Mouse (Mus musculus) liver, embryonic 12.5 days (tissue): ENCODE results near the gene Pdcd1. TPM values are rescaled to one million over a fixed set of nuclear protein-coding genes. Genes with fewer than 3 reads are reported as not detected.

Source experiments
- ATAC-seq: fragments of 200-750 bp; cut with Nextera tagmentation; 2 replicates; pipeline ENCODE4 v1.8.0; 2017; ENCODE audit warnings: moderate number of reproducible peaks, mild to moderate bottlenecking, moderate library complexity
- H3K27ac ChIP-seq: fragments of 300-500 bp; sonication (generic); 2 replicates; pipeline ENCODE4 v1.5.1; 2016; ENCODE audit warnings: mild to moderate bottlenecking
- H3K27me3 ChIP-seq: fragments of 300-500 bp; sonication (generic); replicated peaks from 2 replicates; pipeline ENCODE4 v1.6.1; 2016; ENCODE audit warnings: mild to moderate bottlenecking, moderate library complexity
- H3K36me3 ChIP-seq: fragments of 300-500 bp; sonication (generic); 2 replicates; pipeline ENCODE4 v1.6.1; 2016; ENCODE audit warnings: mild to moderate bottlenecking, moderate library complexity
- H3K4me1 ChIP-seq: fragments of 300-500 bp; sonication (generic); 2 replicates; pipeline ENCODE4 v1.6.1; 2016
- H3K4me2 ChIP-seq: fragments of 300-500 bp; sonication (generic); 2 replicates; pipeline ENCODE4 v1.6.1; 2016; ENCODE audit warnings: mild to moderate bottlenecking, moderate library complexity
- H3K4me3 ChIP-seq: fragments of 300-500 bp; sonication (generic); 2 replicates; pipeline ENCODE4 v1.5.1; 2016; ENCODE audit warnings: mild to moderate bottlenecking, moderate library complexity
- H3K9ac ChIP-seq: fragments of 300-500 bp; sonication (generic); 2 replicates; pipeline ENCODE4 v1.6.1; 2016; ENCODE audit warnings: mild to moderate bottlenecking, moderate library complexity
- H3K9me3 ChIP-seq: fragments of 300-500 bp; sonication (generic); replicated peaks from 2 replicates; pipeline ENCODE4 v1.6.1; 2016; ENCODE audit warnings: mild to moderate bottlenecking, moderate library complexity
- WGBS: fragments of 180-500 bp; shearing (Covaris S2); methylation state at CpG from one replicate; pipeline ENCODE4 v1.1.7; 2016; ENCODE audit not compliant: insufficient replicate concordance; 5-methylcytosine and 5-hydroxymethylcytosine counted together
- polyA plus RNA-seq: library from polyadenylated mRNA; unstranded; fragments of >200 nt; fragmentation: Nextera tagmentation; extraction: Ambion mirVana; gene quantifications from 2 replicates; pipeline ENCODE4 v1.2.1, GENCODE M21; 2016

Pdcd1 gene
- polyA plus RNA-seq, 1 experiment from 2014 or later = not detected

DNA sequence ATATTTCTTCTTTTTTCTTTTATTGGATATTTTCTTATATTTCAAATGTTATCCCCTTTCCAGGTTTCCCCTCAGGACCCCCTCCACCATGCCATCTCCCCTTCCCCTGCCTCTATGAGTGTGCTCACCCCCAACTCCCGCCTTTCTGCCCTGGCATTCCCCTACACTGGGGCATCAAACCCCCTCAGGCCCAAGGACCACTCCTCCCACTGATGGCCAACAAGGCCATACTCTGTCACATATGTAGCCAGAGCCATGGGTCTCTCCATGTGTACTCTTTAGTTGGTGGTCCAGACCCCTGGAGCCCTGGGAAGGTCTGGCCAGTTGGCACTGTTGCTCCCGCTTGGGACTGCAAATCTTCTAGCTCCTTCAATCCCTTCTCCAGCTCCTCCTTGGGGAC lies 5.0 kb upstream of the Pdcd1 start:
- WGBS = 73% methylated on average over 2 of the region's 2 CpGs
- no peaks in the 10 kb centered on the region for H3K27me3 ChIP-seq
- H3K27ac ChIP-seq = no peak overlapping the region
- no peaks in the 10 kb centered on the region for H3K4me1 ChIP-seq
- H3K9ac ChIP-seq = no peak overlapping the region
- H3K36me3 ChIP-seq = no peaks in the 10 kb centered on the region
- no peak for ATAC-seq
- no peaks in the 10 kb centered on the region for H3K9me3 ChIP-seq
- H3K4me2 ChIP-seq = no peak overlapping the region
- no peak overlapping the region for H3K4me3 ChIP-seq

- Histone ChIP-seq H3K4me3 (no peak overlapping the region), H3K36me3 (no peaks in the 10 kb centered on the region), H3K27me3 (no peaks in the 10 kb centered on the region), H3K4me1 (no peaks in the 10 kb centered on the region), H3K9me3 (no peaks in the 10 kb centered on the region), H3K4me2 (no peak overlapping the region), H3K9ac (no peak overlapping the region), H3K27ac (no peak overlapping the region)
- WGBS = 33% methylated on average over 3 of the region's 3 CpGs
- no peak for ATAC-seq
Measured at GRCm38 (mm10) chr1:94055966-94056365, 3.6 kb upstream of the Pdcd1 start.

DNA sequence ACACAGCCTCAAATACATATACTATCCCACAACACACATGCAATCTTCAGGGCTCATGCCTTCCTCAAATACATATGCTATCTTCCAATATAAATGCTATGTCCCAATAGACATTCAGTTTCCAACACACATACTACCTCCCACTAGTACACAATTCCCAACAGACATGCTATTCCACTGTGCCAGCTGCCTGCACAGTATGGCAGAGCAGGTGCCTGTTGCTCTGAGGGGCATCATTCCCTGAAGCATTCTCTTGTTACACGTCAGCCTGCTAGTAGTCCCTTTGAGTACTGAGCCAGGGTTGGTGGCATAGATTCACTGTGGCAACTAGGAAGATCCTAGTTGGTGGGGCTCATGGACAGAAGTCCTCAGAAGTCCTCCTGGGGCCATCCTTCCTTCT lies 2.1 kb upstream of the Pdcd1 start:
- H3K27me3 ChIP-seq = no peaks in the 10 kb centered on the region
- H3K27ac ChIP-seq = no peak overlapping the region
- H3K4me2 ChIP-seq = no peak overlapping the region
- ATAC-seq = no peak
- no peaks in the 10 kb centered on the region for H3K4me1 ChIP-seq
- WGBS = 57% methylated on average over 1 of the region's 1 CpGs
- no peak overlapping the region for H3K4me3 ChIP-seq
- no peaks in the 10 kb centered on the region for H3K9me3 ChIP-seq
- H3K36me3 ChIP-seq = no peaks in the 10 kb centered on the region
- H3K9ac ChIP-seq = no peak overlapping the region

DNA sequence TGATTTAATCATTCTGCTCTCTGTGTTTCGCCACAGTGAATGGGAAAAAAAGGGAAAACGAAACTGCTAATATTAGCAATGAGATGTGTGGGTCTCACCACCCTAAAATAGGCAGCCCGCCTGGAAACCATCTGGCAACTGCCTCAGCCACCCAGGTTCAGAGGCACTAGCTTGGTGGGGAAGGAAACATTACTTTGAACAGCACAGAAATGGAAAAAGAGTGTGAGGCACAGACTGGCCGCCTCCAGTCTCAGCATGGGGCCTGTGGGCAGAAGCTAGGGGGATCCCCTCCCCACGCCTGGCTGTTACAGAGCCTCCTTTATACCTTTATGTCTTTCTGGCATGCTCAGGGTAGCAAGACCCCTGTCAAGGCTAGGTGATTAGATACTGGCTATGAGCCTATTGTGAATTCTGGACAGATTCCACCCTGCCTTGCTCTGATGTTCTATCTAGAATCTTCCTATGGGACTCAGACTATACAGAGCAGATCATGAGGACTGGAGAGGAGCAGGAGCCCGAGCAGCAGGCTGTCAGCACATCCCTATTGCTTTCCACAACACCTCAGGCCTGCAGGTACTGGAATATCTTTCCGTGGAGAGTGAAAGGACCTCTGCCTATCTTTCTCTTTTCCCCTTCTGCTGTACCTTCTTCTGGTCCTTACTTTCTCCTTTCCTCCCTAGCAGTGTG lies 1.3 kb upstream of the Pdcd1 start:
- Histone ChIP-seq H3K36me3 (no peaks in the 10 kb centered on the region), H3K4me1 (no peaks in the 10 kb centered on the region), H3K27me3 (no peaks in the 10 kb centered on the region), H3K4me2 (no peak overlapping the region), H3K9ac (no peak overlapping the region), H3K27ac (no peak overlapping the region), H3K4me3 (no peak overlapping the region), H3K9me3 (no peaks in the 10 kb centered on the region)
- ATAC-seq = no peak
- WGBS = 60% methylated on average over 7 of the region's 7 CpGs

DNA sequence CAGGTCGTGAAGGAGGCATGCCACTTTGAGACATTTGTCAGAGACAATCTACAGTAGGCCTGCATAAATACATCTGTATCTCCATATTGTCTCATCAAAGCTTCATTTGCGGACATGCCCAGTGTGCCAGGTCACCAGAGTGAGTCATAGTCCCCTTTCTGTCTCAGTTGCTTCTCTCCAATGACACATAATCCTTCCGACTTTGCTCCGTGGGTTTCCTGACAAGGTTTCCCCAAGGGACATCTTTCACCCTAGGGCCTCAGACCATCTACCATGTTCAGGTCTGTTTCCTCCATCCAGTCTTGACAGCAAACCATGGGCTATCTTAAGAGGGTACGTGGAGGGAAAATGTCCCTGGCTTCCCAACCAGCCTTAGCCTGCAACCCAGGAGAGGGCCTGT lies 1.2 kb downstream of the Pdcd1 start:
- Histone ChIP-seq H3K4me1 (no peaks in the 10 kb centered on the region), H3K9me3 (no peaks in the 10 kb centered on the region), H3K4me3 (no peak overlapping the region), H3K9ac (no peak overlapping the region), H3K4me2 (no peak overlapping the region), H3K27me3 (no peaks in the 10 kb centered on the region), H3K27ac (no peak overlapping the region), H3K36me3 (no peaks in the 10 kb centered on the region)
- 54% methylated on average over 5 of the region's 5 CpGs for WGBS
- no peak for ATAC-seq

DNA sequence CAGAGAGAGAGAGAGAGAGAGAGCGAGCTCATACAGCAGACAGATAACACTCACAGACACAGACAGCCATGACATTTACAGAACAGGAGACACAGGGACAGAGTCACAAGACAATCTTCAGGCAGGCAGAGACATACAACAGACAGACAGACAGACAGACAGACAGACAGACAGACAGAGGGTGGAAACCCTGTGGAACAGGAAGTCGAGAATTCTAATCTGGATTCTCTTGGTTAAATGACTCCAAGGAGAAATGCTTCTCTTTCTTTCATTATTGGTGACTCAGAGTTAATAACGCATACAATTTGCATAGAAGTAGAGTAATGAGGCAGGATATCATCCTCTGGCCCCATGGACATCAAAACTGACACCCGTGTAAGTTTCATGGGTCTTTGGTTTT lies 5.8 kb downstream of the Pdcd1 start:
- no peak overlapping the region for H3K4me3 ChIP-seq
- H3K4me1 ChIP-seq = no peaks in the 10 kb centered on the region
- H3K27ac ChIP-seq = no peak overlapping the region
- ATAC-seq = no peak
- H3K36me3 ChIP-seq = no peaks in the 10 kb centered on the region
- no peaks in the 10 kb centered on the region for H3K9me3 ChIP-seq
- 53% methylated on average over 4 of the region's 4 CpGs for WGBS
- no peak overlapping the region for H3K4me2 ChIP-seq
- H3K9ac ChIP-seq = no peak overlapping the region
- no peaks in the 10 kb centered on the region for H3K27me3 ChIP-seq

- 65% methylated on average over 3 of the region's 3 CpGs for WGBS
- no peak for ATAC-seq
- H3K4me3 ChIP-seq = no peak overlapping the region
- no peak overlapping the region for H3K4me2 ChIP-seq
- H3K4me1 ChIP-seq = no peaks in the 10 kb centered on the region
- H3K9me3 ChIP-seq = no peaks in the 10 kb centered on the region
- H3K36me3 ChIP-seq = no peaks in the 10 kb centered on the region
- H3K9ac ChIP-seq = no peak overlapping the region
- H3K27ac ChIP-seq = no peak overlapping the region
- H3K27me3 ChIP-seq = no peaks in the 10 kb centered on the region
Measured at GRCm38 (mm10) chr1:94045559-94045958, 6.8 kb downstream of the Pdcd1 start.

GRCm38 (mm10) chr1:94040391-94040790 lies 12.0 kb downstream of the Pdcd1 start:
- 63% methylated on average over 2 of the region's 2 CpGs for WGBS
- peaks cover 4% of the 10 kb centered on the region; the same call in 1 of the 2 replicates for H3K4me1 ChIP-seq
- H3K27me3 ChIP-seq = no peaks in the 10 kb centered on the region
- no peak overlapping the region for H3K27ac ChIP-seq
- H3K9ac ChIP-seq = no peak overlapping the region
- H3K4me3 ChIP-seq = no peak overlapping the region
- no peaks in the 10 kb centered on the region for H3K9me3 ChIP-seq
- ATAC-seq = no peak
- no peak overlapping the region for H3K4me2 ChIP-seq
- no peaks in the 10 kb centered on the region for H3K36me3 ChIP-seq

DNA sequence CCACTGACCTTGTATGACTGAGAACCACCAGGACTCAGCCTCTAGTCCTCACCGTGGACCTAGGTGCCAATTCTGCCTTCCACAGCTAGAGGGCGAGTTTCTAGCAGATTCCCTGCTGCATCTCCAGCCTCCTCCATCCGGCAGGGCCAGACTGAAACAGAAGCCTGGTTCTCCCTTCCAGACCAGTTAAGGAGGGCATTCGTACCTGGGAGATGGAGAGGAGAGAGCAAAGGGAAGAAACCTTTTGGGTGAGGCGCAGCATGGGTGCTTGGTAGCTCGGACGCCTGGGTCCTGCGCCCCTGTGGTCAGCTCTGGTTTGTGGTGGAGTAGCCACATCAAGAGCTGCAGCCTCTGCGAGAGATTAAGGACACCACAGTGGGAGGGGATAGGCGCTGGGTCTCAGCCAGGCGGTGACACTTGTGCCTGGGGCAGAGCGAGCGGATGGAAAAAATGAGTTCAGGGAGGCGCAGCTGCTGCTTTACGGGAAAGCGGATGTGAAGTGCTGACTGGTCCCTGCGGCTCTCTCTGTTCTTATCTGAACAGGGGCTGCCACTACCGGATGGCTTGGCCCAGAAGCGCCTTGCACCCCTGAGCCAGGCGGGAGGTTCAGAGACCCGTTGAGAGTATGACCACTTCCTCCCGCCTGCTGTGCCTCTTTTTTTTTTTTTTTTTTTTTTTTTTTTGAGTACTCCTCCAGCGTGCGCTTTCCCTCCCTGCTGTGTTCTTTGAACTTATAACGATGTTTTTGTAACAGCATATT lies 17.2 kb downstream of the Pdcd1 start:
- 1% methylated on average over 25 of the region's 25 CpGs for WGBS
- Histone ChIP-seq H3K4me3 (peak overlapping the region; percentile 48), H3K27ac (peak overlapping the region; percentile 25; the same call in 1 of the 2 replicates), H3K9me3 (no peaks in the 10 kb centered on the region), H3K27me3 (no peaks in the 10 kb centered on the region), H3K4me1 (peaks cover 8% of the 10 kb centered on the region; the same call in 1 of the 2 replicates), H3K4me2 (peak overlapping the region; percentile 68), H3K36me3 (no peaks in the 10 kb centered on the region), H3K9ac (no peak overlapping the region)
- peak; percentile 72 for ATAC-seq

DNA sequence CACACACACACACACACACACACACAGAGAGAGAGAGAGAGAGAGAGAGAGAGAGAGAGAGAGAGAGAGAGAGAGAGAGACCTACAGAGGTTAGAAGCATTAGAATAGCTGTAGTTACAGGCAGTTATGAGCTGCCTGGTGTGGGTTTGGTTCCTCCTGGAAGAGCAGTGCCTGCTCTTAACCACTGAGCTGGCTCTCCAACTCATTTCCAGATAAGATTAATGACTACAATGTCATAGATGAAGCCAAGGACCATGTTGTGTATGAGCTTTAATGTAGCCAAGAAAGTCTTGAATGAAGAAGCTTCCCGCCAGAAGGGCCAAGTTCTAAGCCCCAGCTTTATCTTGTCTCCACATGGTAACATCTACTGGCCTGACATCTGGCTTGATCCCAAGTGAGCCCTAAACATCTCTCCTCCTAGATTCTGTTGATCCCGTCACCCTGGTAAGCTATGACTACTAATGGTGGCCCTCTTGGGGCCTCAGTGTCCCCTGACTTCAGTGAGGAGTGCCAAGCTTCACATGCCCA lies 19.2 kb downstream of the Pdcd1 start:
- no peak overlapping the region for H3K4me3 ChIP-seq
- no peak overlapping the region for H3K27ac ChIP-seq
- 69% methylated on average over 2 of the region's 2 CpGs for WGBS
- ATAC-seq = no peak
- no peaks in the 10 kb centered on the region for H3K36me3 ChIP-seq
- H3K4me1 ChIP-seq = peaks cover 8% of the 10 kb centered on the region; the same call in 1 of the 2 replicates
- H3K4me2 ChIP-seq = no peak overlapping the region
- H3K9ac ChIP-seq = no peak overlapping the region
- H3K9me3 ChIP-seq = no peaks in the 10 kb centered on the region
- H3K27me3 ChIP-seq = no peaks in the 10 kb centered on the region

DNA sequence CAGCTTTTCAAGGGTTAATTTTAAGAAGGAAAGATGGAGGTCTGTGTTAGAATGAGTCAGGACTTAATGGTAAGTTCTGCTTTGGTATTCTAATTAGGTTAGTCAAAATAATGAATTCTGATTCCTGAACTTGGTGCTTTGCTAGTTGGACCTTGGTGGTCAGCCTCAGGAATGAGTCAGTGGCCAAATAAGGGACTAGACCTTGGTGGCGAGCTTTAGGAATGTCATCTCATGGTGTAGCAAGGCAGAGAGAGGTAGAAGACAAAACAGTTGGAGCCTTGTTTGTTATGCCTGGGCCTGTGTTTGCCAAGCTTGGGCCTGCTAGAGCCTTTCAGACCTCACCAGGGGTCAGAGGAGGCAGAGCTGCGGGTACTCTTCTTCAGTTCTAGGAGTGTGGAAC lies 23.6 kb downstream of the Pdcd1 start:
- no peak overlapping the region for H3K27ac ChIP-seq
- H3K4me2 ChIP-seq = no peak overlapping the region
- H3K9me3 ChIP-seq = no peaks in the 10 kb centered on the region
- 78% methylated on average over 2 of the region's 2 CpGs for WGBS
- no peak overlapping the region for H3K4me3 ChIP-seq
- H3K9ac ChIP-seq = no peak overlapping the region
- no peak for ATAC-seq
- no peaks in the 10 kb centered on the region for H3K27me3 ChIP-seq
- no peaks in the 10 kb centered on the region for H3K4me1 ChIP-seq
- no peaks in the 10 kb centered on the region for H3K36me3 ChIP-seq

DNA sequence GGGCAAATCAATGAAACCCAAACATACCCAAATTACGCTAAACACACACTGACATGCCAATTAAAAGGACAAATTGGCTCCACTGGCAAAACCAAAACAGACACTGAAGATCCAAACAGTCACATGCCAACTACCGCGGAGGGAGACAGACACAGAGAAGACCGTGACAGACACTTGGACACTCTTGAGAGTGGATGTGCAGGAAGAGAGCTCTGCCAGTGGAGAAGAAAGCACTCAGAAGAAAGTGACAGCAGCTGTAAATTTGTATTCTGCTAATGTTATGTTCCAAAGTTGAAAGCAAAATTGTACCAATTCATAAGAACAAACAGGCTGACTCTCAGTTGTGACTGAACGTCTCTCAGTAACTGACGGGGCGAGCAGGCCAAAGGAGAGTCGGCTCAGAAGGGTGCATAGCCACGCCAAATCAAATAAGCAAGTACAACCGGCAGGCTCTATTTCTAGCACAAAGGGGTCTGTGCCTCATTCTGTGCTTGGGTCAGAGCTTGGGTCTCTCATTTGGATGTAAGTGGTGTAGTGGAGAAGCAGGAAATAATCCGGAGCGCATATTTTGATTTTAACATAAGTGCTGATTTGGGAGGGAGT lies 24.7 kb downstream of the Pdcd1 start:
- H3K4me1 ChIP-seq = no peaks in the 10 kb centered on the region
- H3K4me2 ChIP-seq = no peak overlapping the region
- no peak for ATAC-seq
- H3K9me3 ChIP-seq = no peaks in the 10 kb centered on the region
- 79% methylated on average over 12 of the region's 12 CpGs for WGBS
- no peak overlapping the region for H3K4me3 ChIP-seq
- H3K9ac ChIP-seq = no peak overlapping the region
- H3K27ac ChIP-seq = no peak overlapping the region
- no peaks in the 10 kb centered on the region for H3K36me3 ChIP-seq
- H3K27me3 ChIP-seq = no peaks in the 10 kb centered on the region
